Mouse (Mus musculus): Measurements from ENCODE around the gene Supv3l1. TPM values are rescaled to one million over a fixed set of nuclear protein-coding genes. Genes with fewer than 3 reads are reported as not detected.
"Not testable (repeated sequence)": the region's sequence is repeated elsewhere in the genome, so short reads cannot be mapped to it uniquely, and the experiment has no call there.

The Supv3l1 gene
- 10 to 100 TPM; 21.6 to 27.3 (median 26.8) TPM for total RNA-seq (2022)

DNA sequence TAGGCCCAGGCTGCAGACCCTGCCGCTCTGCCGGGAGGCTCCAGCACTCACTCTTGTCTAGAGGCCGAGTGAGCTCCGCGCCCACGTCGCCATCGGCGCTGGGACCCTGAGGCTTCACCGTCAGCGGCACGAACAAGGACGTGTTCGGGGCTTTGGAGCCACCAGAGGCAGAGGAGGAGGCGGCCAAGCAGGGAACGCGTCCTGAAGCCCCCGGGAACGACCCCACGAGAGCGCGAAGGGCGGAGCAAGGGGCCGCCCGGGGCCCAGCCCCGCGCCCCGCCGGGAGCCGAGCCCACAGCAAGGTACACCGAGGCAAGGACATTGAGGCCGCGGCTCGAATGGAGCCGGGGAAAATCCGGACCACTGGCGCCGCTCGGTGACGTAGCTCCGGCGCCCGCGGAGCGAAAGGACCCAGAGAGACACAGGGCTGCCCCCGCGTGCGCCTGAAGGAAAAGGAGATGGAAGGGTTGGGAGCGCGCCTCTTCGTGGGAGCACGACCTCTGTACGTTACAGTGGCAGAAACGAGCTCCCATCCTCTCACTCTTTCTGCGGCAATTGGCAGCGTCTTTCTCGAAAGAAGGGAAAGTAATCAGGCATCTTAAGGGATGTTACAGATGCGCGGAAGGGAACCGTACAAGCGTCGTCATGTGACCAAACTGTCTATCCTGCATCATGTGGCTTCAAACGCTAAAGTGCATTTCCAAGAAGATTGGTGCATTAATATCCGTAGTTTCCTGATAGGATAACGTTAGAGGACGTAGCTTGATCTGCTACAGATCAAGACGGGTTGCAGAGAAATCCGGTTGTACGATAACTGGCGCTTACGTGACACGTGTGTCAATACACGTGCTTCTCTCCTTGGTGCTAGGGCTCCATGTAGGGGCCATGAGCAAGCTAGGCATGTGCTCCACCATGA is at the start of gene Supv3l1, which contains the start of gene 4930507D05Rik:
Supv3l1 (minus strand) TSS at position 375 of the 916 bp plus-strand sequence.
4930507D05Rik (plus strand) TSS at position 126 of the 916 bp plus-strand sequence.
- DNase-seq (ENCODE audit: low spot score in 2 of 2) = peak; percentile 87 to 93

DNA sequence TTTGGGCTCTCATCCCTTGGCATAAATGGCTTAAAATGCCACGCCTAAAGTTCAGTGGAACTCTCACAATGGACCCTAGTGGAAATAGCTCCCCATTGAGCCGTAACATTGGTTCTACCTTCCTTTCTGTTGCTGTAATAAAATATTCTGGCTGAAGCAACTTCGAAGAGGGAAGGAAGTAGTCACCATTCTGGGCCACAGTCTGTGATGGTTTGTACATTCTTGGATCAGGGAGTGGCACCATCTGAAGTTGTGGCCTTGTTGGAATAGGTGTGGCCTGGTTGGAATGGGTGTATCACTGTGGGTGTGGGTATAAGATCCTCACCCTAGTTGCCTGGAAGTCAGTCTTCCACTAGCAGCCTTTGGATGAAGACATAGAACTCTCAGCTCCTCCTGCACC is 42.1 kb upstream of the Supv3l1 start:
- DNase-seq (ENCODE audit: low spot score in 2 of 2) = not testable (repeated sequence)

DNA sequence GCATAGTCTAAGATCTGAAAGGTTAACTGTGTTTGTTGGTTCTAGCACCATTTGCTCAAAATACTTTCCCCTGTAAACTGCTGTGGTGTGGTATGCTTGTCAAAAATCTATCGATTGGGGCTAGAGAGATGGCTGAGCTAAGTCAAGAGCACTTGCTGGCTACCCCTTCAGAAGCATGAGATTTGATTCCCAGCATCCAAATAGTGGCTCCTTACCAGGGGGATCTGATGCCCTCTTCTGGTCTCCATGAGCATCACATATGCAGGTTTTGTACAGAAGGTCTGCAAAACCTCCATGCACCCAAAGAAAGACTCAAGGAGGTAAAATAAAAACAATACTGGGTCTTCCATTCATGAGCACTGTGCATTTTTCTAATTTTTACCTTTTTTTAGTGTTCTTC is 38.7 kb upstream of the Supv3l1 start:
- DNase-seq (ENCODE audit: low spot score in 2 of 2) = peak; percentile 28 to 33

DNA sequence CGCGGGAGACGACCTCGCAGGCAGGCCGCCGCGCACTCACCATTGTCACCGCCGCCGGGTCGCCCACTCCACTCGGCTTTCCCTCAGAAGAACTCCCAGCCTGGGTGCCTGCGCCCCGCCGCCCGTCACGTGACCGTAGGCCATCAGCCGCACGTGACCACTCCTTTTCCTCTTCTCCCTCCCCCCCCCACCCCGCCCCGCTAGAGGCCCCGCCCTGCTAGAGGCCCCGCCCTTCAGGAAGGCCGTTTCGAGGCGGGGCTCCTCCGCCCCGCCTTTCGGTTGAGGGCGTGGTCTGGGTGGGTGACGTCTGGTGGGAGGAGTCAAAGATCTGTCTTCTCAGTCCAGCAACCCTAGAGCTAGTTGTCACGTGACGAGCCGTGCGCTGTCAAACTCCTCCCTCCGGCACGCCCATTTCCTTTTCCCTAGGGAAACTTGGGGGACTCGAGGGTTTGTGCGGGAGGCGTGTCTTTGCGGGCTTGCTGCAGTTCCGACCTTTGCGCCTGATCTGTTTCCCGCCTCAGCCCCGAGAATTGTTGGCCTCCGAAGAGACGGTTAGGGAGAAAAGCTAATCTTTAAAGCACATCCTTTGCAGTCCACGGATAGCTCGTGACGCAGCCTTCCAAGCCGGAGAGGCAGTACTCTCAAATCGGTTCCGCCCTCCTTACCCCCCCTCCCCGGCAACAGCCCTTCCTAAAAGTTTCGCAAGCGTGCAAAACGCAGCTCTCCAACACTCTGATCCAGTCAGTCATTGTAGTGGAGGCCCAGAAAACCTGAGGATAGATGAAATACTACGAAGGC is 37.3 kb upstream of the Supv3l1 start, which contains the start of gene Vps26a:
Vps26a (minus strand) TSS at position 188 of the 798 bp plus-strand sequence.
- DNase-seq (ENCODE audit: low spot score in 2 of 2) = peak; percentile 98

DNA sequence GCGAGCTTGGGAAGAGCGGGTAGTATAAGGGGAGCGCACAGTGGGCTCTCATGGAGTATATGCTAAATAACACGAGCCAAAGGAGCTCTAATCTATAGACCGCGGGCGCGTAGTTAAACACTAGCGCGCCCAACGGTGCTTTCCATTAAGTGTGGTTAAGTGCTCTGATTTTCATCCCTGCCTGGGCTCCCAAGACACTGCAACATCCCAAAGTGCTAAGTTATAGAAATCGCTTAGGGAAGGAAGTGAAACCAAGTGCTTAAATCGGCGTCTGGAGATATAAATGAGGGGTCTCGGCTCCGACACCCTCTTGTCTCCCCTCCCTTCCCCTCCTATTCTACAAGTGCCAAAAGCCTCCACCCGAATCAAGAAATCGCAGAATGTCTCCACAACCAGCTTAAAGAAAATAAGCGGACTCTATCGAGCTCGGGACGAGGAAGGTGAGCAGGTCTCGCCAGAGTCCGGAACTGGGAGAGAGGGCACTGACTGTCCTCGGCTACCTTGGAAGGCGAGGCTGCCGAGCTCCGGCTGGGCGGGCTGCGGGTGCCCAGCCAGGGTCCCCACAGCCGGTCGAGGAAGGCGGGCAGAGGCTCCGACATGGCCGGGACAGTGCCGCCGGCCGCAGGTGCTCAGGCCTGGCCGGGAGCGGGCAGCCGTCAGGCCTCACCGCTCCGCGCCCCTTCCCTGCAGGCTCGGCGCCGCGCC is 36.5 kb upstream of the Supv3l1 start:
- no peak for DNase-seq (ENCODE audit: low spot score in 2 of 2)

DNA sequence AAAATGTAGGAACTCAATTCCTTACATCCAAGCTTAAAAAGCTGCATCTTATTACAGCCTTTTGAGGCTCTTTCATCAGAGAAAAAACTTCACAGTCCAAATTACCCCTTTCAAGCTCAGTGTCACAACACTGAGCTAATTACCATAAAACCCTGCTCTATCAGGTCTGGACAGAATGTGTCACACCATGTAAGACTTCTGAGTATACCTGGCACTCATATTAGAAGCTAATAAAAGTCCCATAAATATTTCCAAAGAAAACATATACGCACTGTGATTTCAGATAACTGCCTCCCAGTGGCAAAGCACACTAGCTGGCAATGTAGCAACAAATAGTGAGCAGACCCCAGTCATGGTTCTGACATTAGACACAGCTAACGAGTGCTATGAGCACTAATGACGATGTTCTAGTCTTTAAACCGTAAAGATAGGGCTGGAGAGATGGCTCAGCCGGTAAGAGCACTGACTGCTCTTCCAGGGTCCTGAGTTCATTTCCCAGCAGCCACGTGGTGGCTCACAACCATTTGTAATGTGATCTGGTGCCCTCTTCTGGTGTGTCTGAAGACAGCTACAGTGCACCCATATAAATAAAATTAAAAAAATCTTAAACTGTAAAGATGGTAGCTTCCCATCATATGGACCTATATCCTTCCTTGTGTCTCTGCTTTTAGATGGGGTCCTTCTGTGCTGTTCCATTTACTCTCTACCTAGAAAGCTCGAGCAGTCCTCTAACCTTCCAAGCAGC is 31.7 kb upstream of the Supv3l1 start:
- DNase-seq (ENCODE audit: low spot score in 2 of 2) = no peak

DNA sequence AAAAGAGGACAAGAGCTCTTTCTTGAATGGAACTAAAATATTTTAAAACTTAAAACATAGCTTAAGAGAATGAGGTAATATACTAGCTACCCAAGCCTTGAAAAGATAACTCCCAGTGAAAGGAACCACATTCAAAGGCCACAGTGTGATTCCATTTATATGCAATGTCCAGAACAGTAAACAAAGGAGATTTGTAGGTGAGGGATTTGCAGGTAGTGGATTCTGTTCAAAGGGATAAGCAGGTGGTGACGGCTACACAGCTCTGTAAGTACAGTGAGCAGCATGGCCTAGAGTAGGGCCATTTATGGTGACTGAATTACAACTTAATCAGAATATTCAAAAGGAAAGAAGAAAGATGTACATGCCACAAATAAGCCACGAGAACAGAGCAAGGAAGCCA is 27.4 kb upstream of the Supv3l1 start:
- no peak for DNase-seq (ENCODE audit: low spot score in 2 of 2)

DNA sequence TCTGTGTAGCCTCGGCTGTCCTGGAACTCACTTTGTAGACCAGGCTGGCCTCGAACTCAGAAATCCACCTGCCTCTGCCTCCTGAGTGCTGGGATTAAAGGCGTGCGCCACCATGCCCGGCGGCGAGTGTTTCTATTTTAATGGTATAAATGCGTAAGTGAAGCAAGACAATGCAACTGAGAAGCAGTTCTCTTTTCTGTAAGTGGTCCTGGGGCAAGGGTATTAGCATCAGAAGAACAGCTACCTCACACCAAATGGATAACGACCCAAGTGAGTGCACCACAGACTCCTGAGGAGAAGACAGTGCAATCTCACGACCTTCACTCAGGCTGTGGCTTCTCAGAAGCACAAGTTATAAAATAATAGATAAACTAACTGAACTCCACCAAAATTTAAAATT is 25.4 kb upstream of the Supv3l1 start:
- no peak for DNase-seq (ENCODE audit: low spot score in 2 of 2)

DNA sequence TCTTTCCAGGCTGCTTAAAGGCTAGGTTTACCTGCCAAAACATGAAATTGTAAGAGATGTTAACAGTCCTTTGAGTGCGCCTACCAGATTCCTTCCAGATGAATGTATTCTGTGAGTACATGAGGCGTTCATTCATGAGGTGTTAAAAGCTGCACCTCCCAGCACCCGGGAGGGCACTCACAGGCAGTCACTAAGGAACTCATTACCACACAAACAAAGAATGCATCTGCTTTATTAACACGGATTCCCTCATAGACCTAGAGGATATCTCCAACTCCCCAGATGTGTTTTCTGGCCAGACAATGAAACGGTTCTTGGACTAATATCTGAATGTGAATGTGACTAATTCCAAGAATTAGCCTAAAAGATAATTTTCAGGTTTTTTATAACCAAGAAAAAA is 21.6 kb upstream of the Supv3l1 start:
- DNase-seq (ENCODE audit: low spot score in 2 of 2) = no peak

DNA sequence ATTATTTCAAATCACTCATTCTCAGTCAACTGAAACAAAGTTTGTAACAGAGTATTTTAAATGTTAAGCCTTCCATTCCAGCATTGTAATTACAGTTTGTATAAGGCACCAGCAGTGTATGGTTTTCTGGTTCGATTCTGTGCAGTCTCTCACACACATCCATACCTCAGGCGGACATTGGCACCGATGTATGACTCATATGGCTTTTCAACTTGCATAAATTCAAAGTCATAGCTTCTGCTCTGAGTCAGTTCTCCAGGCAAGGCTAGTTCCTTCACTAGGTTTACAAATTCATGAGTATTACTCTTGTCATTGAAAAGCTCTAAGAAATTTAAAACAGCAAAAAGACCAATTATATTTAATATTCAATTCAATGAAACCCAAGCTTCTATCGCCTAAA is 20.2 kb upstream of the Supv3l1 start:
- no peak for DNase-seq (ENCODE audit: low spot score in 2 of 2)

DNA sequence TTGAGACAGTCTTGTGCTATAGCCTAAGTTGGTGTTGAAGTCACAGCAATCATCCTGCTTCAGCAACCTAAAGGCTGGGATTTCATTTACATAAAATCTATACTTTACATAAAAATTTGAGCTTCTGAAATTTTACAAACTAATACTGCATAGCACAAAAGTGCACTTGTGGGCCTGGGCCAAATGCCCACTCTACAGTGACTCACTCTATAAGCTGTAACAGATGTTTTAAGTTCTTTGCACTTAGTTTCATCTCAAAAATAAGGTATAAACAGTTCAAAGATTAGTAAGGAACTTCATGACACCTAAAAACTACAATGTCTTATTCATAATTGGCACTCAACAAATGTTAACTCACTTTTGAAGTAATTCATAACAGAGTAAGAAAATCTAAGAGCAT is 11.8 kb upstream of the Supv3l1 start:
- no peak for DNase-seq (ENCODE audit: low spot score in 2 of 2)

DNA sequence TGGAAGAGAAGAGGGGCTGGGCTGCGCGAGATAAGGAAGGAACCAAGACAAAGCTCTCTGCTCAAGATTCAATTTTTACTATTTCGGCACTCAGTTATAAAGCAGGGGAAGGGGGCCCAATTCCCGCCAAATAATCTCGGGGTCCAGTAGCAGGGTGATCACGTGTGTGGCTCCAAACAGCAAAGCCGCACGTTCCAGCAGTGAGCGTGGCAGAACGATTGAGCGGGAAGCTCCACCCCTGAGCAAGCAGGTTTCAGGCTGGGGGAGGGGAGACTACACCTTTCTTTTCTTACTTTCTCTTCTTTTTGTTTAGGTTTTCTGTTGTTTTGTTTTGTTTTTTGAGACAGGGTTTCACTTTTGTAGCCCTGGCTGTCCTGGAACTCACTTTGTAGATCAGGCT is 2.5 kb upstream of the Supv3l1 start:
- DNase-seq (ENCODE audit: low spot score in 2 of 2) = not testable (repeated sequence)

DNA sequence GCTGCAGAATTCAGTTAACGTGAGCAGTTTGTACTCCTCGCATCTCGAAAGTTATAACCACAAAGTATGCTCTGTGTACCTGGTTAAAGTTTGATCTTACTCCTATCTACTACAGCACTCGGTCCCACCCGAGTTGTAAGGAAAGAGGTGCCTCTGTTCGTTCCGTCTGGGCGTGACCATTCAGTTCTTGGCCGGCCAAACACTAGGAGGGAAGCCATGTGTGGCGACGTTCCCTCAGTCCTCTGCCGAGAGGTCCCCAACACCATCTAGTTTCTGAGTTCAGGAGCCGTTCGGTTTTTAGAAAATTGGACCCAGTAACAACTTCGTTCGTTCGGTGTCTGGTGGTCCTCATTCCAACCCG is 722 bp upstream of the Supv3l1 start:
- no peak for DNase-seq (ENCODE audit: low spot score in 2 of 2)

DNA sequence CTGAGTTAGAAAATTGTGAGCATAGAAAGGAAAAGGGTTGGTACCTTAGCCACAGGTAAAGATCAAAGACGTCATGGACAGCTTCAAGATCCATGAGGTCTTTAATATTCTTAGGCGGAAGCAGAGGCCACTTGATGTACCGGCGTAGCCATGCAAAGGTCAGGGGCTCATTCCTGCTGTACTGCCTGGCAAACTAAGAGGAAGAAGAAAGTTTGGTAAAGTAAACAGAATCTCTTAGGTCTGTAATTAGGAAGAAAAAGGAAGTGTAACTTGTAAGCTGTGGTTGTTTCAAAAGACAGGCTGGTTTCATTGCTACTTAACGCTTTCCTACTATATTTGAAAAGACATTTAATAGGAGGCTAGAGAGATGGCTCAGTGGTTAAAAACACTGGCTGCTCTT is 19.1 kb downstream of the Supv3l1 start:
- DNase-seq (ENCODE audit: low spot score in 2 of 2) = no peak

DNA sequence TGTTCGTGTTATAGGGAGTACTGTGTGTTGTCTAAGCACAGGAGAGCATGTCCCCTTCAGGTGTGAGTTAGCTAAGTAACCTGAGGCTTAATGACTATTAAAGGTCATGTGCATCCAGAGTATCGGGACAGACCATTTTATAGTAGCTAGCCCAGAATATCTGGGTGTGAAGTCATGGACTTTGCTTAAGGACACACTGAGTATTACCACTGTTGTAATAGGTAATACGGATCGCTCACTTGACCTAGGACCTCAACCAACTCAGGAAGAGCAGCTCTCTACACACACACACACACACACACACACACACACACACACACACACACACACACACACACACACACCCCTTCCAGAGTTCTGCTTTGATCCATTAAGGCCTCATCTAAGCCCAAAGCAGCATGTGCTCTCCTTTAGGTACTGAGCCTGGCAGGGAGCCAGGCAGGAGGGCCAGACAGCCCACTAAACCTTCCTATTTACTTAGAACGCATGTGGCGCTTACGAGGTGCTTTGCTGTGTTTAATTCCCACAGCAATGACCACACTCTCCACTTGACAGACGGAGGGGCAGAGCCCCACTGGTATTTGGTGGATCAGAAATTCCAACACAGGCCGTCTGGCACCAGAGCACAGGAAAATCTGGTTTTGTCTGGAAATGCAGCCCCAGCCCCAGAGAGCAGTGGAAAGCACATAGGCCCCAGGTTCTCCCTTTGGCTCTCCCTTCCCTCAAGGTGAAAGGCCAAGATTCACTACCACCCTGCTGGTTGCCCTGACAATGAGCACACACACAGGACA is 24.3 kb downstream of the Supv3l1 start:
- no peak for DNase-seq (ENCODE audit: low spot score in 2 of 2)

DNA sequence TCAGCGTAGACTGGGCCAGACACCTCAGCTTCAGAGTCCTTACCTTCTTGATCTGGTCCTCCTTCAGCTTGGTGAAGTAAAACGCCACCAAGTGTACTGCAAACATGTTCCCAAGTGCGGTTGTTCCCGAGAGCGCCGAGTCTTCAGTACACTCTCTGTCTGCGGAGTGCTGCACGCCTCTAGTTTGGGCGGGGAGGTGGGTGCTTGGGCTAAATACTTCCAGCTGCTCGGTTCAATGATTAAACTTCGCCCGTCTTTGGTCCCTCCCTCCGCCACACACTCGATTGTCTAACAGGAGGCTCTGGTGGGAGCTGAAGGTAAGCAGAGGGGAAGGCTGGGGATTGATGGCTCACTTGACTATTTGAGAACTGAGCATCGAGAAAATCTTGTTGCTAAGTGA is 27.3 kb downstream of the Supv3l1 start, which contains the start of gene Hkdc1:
Hkdc1 (minus strand) TSS at position 237 of the 400 bp plus-strand sequence.
- no peak for DNase-seq (ENCODE audit: low spot score in 2 of 2)

DNA sequence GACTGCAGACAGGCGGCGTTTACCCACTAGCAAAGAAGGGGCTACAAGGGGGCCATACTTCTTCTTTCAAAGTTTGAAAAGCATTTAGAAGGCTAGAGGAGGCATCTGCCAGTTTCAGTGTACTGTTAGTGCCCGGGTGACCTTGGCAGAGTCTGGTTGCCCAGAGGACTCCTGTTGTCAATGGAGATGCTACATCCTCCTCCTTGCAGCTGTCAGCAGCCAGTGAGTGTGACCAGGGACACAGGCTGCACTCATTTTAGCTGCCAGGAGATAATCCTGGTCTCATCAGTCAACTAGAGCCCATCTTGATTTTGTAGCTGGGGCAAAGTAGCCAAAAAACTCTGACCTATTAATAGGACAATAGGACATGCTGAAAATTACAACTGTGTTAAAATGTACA is 28.4 kb downstream of the Supv3l1 start:
- DNase-seq (ENCODE audit: low spot score in 2 of 2) = no peak

DNA sequence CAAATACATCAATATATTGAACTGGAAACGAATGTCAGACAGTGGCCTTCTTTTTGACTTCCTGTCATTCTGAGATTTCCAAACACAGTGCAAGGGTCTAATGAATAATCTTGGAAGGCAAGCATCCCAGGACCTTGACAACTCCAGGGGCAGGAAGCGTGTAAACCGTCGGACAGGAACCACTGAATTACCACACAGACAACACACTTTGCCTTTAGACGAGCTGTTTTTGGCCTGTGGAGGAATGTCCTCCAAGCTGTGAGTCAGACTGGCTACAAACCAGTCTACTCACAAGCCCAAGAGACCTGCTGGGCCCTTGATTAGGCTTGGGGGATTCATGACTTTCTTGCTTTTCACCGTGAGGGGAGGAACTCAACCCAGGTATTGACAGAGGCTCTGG is 29.1 kb downstream of the Supv3l1 start:
- no peak for DNase-seq (ENCODE audit: low spot score in 2 of 2)

DNA sequence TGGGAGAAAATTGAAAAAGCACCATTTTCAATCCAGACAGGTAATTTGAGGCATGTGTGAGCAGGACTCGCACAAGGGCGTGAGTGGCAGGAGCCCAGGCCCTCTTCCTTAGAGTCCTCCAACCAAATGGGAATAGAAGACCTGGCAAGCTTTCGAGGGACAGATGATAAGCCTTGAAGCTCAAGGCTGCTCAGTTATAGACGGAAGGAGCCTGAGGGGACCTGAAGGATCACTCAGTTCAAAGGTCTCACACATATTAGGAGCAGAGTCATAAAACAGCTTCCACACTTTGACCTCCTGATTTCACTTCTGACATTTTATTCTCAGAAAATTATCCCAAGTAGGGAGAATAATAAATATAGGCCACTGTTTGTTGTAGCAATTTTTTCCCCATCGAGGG is 30.1 kb downstream of the Supv3l1 start:
- no peak for DNase-seq (ENCODE audit: low spot score in 2 of 2)

DNA sequence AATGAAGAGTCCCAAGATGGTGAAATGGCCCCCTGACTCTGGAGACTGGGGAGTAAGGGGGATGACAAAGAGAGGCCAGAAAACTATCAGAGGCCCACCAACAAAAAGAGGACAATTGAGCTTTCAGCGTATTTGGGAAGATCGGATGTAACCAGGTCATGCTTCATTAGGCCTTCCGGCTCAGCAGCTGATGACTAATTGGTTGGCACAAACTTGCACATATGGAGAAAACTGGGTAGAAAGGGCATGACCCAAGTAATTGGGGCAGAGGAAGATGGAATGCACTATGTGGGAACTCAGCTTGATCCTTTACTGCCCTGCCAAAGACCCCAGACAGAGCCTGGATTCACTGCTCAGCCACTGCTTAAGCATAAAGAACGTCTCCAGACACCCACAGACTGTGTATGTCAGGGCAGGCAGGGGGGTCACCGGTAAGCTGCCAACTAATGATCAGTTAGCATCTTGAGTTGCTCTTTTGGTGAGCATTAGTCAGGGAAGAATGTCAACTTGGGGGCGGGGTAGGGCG is 30.6 kb downstream of the Supv3l1 start:
- no peak for DNase-seq (ENCODE audit: low spot score in 2 of 2)

Data from layer of hippocampus, adult 8-10 months (tissue).